Mouse (Mus musculus): Measurements from ENCODE around the gene Adamts20.

The Adamts20 gene

DNA sequence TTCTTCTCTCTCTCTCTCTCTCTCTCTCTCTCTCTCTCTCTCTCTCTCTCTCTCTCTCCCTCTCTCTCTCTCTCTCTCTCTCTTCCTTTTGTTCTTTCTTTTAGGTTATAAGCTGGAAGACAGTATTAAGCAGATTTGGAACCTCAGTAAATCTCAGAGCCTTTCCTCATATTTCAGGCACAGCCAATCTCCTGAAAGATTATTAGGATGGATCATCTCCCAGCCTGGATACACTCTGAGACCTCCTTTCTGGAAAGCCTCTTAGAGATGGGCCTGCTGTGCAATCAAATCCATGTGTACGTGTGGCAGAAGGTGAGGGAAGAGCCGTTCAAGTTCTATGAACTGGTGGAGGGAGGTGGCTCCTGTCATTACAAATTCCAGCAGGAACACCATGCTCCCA lies 220.9 kb downstream of the Adamts20 start:
- no peak for DNase-seq

DNA sequence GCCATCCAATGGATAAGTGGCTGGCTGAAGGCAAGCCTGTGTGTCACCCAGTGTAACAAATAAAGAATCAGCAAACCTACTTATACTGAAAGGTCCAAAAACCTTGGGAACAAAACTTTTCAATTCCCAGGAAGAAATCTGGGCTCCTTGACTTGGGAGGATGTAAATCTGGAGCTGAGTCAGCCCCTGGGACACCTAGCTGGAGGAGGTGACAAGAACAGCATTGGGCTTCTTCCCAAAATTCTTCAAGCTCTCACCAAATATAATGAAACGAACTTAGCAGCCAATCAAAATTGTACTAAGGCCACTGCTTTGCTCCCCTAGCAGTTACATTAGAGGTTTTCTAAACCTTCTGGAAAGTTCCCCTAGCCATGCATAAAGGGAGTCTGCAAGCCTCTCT lies 223.1 kb downstream of the Adamts20 start:
- no peak for DNase-seq

DNA sequence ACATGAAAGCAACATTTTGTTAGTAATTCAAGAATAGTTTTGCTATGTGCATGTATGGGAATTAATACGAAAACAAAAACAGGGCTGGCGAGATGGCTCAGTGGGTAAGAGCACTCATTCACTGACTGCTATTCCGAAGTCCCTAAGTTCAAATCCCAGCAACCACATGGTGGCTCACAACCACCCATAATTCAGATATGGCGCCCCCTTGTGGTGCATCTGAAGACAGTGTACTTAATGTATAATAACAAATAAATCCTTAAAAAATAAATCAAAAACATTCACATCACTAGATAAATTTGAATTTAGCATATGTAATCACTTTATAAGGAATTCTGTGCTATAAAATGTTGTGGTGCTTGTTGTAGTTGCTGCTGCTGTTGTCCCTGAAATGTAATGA lies 225.6 kb downstream of the Adamts20 start:
- DNase-seq: no peak

DNA sequence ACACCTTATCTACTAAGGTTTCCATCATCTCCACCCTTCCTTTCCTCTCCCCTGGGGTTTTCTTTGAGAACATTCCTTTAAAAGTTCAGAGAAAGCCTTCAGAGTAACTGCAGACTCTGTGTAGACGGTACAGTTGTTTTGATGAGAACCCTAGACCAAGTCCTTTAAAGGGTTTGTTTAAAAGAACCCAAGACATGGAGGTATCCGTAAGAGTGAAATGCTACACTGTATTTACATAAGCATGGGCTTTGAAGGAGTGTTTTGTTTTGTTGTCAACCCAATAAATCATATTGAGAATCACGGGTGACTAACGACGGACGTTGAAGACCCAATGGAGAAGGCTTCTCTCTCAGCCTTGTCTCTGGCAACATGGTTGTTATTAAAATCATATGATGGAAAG lies 226.1 kb downstream of the Adamts20 start:
- DNase-seq: no peak

DNA sequence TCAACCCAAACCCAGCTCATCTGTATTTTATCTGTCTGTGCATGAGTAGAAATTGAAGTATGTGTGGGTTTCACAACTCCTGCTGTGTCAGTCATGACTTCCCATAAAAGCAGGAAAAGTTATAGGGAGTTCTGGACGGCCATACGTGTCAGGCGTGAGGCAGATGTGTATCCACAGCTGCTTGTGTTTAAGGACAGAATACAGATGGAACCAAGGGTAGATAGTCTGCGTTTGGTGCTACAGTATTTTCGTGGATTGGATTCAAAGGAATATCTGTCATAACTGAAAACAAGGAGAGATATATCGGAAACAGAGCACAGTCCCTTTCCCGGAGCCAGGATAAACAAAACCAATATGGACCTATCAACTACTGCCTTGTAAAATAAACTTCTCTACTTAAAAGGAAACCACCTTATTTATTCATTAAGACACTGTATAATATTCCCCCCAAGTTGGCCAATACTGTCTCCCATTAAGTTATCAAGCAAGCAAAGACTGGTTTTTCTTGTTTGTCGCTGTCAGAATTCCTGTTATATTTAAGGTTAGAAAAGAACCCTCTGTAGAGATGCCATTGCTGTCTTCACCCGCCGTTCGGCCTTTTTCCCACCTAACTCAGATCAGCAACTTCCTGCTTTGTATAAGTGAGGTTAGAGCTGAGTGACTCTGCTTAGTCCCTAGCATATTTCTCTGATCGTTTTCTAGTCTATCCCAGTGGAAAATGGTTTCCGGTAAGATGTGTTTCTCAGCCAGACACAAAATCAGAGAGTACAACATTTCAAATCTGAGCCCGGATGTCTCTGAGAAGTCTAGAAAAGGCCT lies 227.0 kb downstream of the Adamts20 start:
- no peak for DNase-seq

DNA sequence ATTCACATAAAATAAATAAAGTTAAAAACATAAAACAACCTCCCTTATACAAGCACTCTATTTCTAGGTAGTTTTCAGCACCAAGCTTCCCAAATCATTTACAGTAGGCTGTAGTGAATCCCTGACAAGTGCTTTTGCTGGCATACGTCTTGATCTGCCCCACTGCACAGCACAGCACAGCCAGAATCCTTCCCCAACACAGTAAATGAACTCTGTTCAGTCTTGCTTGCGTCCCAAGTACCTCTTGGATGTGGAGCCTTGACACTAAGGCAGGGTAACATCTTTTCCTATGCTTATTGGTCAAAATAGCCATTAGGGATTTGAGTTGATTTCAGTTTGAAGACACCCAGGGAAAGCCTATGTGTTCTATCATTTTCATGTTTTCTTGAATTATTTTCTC lies 228.5 kb downstream of the Adamts20 start:
- no peak for DNase-seq

DNA sequence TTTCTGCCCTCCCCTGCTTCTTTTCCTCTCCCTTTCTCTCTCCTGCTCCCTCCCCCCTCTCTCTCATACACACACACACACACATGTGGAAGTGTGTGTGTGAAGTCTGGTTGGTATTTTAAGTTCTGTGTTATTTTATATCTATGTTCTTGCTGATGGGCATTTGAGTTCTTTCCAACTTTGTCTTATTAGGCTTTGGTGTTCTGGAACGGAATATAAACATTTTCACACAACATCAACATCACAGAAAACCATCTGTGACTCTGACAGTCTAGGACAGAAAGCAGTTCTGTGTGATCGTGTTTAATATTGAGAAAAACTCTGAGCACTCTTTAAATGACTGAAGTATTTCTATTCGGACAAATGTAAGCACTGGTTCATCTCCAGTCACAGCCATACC lies 229.1 kb downstream of the Adamts20 start:
- no peak for DNase-seq

DNA sequence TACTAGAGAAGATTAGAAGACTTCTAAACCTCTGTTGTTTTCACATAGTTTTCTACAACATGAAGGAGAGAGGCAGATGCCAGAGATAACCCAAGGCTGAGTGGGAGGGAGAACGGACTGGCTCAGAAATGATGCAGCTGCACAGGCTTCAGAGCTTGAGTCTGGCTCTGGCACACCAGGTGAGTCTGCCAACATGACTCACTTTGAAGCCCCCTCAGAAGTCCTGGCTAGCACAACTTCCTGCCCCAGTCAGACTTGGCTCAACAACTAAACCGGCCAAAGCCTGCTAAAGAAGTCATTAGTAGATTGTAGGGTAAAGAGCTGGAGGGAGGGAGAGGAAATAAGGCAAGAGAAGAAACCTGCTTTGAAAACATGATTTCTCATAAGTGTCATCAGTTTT lies 230.0 kb downstream of the Adamts20 start:
- DNase-seq: no peak

DNA sequence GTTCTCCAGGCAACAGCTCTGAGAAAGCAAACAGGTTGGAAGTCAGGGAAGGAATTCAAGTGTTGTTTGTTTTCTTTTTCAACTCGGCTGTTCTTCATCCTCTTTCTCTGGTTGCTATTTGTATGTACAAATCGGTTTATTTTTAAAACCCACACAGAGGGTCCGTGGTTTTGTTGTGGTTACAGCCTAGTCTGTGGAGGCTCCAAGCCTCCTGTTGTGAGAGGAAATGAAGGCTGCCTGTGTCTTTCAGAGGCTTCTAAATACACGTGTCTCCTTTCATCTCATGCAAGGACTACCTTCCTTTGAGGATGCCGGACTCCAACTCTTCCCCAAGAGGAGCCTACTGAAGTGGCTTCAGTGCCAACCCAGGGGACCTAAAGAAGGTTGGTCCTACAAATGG lies 234.0 kb downstream of the Adamts20 start:
- DNase-seq: no peak

DNA sequence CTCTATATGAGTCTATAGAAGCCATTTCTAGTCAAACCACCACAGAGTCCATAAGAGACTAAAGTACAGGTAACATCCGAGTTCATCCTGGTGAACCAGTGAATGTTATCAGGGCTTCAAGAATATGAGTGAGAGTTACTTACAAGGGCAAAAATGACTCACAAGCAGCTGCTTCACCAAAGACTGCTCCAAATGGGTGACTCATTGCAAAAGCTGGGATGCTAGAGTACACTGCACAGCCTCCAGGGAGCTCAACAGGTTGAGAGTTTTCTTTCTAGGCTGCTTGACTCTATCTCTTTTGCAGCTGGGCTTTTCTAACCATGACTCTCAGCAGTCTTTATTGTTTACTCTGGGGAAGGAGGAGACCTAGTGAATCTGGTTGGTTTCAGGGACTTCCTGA lies 237.8 kb downstream of the Adamts20 start:
- no peak for DNase-seq

DNA sequence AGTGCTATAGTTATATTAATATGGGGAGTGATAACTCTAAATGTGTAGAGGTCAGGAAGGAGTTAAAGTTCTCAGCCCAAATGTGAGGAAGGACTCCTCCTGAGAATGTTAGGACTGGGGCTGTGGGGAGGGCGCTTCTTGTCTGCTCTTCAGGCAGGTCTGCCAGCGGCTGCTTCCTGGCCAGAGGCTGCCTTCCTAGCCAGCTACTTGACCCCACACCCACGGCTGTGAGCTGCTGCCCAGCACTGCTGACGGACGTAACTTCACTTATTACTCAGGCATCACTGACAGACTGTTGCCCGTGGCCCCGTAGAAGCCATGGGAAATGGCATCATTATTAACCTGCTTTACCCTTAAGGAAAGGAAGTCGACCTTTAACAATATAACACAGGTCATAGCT lies 242.1 kb downstream of the Adamts20 start:
- peak; percentile 43 for DNase-seq

DNA sequence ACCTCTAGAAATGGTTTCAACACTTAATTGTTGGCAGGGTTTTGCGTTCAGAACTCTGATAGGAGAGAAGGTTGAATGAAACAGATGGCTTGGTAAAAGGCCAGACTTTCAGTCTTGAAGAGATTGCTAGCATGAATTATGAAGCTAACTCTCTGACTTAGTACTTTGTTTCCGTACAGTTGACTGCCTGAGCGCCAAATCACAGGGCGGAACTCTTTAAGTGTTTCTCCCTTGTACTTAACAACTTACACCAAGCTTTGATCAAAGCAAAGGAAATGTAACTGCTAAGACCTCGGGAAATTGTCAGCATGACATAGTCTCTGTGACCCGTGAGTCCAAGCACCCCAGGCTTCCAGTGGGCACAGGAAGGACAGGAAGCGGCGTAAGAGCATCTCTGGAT lies 244.5 kb downstream of the Adamts20 start:
- no peak for DNase-seq

Measured in embryo, embryonic 11 days (tissue).